Mouse (Mus musculus) kidney, adult 11 months (tissue): ENCODE measurements around the gene Dnajb2.

Experiments
- DNase-seq: peaks from one replicate; pipeline ENCODE4 v3.0.0; 2022

Gene Dnajb2

DNA sequence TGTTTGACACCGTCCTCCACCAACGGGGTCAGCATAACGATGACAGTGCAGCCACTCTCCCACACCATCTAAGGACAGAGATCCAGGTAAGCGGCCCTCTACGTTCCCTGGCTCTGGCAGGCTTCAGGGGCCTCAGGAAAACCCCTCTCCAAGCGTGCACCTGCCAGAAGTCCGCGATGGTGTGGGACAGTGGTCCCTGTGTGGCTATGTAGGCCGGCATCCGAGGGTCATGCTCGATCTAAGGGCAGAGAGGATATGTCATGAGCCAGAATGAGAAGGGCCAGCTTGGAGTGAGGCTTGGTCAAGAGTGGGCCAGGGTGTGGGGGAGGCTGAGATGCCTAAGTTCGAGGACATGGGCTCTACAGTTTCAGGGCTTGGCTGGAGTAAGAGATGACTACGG lies 16.1 kb downstream of the Dnajb2 start:
- DNase-seq: no peak

DNA sequence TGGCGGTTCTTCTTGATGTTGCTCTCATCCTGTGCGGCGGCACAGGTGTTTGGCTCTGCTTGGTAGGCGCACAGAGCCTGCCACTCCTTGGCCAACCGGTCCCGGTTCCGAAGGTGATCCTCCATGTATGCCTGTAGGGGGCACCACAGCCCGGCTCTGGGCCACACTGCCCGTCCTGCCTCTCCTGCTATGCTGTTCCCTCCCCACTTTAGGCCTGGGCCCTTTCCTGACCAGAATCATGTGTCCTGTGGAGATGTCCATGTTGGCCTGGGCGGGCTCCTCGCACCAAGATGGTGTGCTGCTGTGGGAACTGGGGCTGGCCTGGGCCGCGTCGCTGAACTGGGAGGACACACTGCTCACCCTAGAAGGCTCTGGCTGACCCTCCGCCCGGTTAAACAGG lies 16.8 kb downstream of the Dnajb2 start:
- no peak for DNase-seq

DNA sequence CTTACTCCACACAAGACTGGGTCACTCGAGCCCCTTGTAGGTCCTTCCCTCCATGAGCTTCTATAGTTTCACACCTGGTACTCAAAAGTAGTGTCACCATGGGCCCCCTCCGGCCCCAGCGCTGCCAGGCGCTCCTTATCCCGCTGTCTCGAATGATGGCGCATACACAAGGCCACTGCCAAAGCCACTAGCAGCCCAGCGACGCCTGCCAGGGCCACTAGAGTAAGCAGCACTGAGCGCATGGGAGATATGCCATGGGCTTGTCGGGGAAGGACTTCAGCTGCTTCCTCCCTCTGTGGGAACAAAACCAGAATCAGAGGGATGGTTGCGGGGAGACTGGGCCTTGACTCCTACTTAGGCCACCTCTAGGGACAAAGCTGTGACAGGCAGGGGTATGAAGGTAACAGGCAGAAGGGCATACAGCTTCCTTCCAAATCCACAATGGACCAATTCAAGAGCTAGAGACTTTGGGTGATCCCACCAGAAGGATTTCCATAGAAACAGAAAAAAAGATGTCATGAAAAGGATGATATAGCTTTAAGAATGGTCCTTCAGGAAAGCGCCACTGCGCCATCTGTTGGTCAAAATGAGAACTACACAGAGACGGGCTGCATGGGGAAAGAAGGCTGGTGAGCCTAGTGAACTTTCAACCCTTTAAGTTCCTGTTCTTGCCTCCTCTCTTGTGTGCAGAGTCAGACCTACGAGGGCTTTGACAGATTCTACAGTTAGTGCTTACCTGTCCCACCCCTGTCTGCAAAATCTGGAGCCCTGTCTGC lies 17.8 kb downstream of the Dnajb2 start:
- peak; percentile 66 for DNase-seq

DNA sequence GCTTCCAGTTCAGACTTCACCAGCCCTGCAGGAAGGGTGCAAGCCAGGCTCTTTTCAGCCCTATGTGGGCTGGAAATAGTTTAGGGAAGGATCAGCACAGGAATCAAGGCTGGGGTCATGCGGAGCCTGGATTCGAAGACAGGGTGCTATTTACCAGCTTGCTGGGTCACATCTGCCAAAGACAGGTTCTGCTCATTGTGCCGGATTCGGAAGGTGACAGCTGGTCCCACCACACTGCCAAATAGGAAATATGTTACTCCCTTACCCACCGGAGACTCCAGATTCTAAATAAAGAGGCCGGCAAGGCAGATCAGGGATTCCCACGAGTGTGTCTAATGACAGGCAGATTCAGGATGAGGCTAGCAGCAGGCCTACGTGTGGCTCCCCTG lies 18.4 kb downstream of the Dnajb2 start:
- no peak for DNase-seq

DNA sequence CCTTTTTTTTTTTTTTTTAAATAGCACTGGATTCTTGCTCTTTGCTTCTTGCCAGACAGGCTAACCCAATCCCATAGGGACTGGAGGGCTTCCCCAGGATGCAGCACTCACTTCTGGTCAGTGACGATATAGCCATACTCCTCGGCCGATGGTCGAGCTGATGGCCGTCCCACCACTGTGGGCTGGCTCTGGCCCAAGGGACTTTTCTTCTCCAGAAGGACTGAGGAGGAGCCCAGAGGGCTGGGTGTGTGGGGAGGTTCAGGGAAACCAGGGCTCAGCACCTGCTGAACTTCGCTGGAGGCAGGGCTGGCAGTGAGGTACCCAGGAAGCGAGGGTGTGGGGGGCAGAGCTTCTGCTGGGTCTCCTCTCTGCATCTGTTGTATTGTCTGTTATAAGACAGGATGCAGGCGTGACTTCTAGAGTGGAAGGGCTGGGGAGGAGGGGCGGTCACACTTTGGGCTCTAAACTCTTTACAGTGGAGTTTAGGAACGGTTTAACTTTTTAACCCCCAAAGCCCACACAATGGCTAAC lies 19.4 kb downstream of the Dnajb2 start:
- DNase-seq: no peak

DNA sequence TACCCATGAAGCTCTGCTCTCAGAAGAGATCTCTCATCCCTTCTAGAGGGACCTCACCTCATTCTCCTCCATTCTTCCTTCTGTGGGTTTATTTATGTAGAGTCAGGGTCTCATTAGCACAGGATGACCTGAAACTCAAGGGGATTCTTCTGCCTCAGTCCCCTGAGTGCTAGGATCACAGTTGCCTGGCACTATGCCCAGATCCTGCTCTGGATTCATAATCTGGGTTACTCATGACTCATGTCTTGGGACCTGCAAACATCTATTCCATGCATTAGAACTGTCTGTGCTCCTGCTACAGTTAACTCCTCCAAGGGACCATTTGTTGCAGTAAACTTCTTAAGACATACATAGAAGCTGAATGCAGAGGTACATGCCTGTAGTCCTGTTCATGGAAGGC lies 25.1 kb downstream of the Dnajb2 start:
- no peak for DNase-seq

DNA sequence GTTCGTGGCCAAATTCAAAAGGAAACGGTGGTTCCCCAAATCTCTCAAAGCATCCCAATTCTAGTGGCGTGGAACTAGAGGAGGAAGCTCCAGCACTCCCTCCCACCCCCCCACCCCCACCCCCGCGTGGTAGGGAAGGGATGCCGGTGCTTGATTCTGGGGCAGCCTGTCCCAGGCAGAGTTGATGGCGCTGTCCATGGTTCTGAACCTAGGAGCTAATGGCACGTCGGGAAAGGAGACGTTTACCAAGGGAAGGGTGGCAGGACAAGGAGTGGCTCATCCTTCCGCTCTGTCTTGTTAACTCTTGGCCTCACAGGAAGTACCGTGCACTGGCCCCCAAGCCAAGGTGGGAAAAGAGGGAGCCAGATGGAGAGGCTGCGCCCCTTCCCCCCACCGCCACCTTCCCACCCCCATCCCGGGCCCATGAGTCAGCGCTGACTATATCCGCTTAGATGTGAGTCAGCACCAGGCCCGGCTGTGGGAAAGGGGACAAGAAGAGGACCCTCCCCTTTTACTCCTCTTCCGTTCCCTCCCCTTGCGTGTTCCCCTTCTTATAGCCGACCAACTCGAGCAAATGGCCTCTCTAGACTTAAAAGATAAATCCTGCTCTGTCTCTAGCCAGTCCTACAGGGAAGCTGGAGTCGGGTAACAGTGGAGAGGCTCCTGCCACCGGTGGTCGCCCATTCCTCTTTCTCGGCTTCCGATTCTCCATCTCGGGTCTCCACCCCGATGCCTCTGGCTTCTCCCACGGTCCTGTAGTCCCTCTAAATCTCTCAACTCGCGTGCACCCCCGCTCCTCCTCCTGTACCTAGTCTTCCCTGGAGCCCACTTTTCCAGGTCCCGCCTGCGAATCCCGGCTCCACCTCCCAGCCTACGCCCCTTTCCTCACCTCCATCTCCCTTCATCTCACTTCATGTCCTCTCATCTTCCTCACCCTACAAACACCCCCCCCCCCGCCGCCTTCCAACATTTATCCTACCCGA lies 27.1 kb downstream of the Dnajb2 start:
- no peak for DNase-seq

DNA sequence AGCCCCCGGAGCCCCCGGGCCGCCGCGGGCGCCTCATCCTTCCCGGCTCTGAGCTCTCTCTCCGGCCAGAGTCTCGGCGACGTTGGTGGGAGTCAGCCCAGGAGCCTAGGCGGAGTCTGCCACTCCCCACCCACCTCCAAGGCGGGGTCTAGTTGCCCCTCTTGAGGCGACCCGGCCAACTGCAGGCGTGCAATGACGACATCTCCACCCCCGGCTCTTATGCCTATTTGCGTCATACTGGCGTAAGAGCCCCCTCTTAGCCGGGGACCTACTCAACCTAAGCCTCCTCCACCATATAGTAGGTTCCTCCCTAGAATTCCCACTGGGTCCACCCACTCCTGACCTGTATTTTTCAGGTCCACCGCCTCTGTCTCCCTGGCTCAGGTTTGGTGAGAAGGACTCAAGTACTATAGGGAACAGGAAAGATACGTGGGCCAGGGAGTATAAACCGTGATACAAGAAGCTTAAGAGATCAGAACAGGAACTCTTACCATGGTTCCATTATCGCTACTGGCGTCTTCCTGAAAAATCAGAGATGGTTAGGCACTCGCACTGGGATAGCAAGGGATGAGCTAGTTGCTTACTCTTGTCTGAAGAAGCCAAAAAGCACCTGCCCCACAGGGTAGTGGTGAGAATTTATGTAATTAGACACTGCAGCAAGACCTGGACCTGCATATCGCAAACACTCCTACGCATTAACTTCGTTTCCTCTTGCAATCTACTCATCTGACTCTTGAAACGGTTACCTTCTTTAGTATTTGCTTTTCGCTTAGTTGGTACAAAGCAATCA lies 28.1 kb downstream of the Dnajb2 start, which contains the start of gene Ptprn:
TSS of gene Ptprn (minus strand) at position 412 of the 790 bp plus-strand sequence.
- DNase-seq: no peak

DNA sequence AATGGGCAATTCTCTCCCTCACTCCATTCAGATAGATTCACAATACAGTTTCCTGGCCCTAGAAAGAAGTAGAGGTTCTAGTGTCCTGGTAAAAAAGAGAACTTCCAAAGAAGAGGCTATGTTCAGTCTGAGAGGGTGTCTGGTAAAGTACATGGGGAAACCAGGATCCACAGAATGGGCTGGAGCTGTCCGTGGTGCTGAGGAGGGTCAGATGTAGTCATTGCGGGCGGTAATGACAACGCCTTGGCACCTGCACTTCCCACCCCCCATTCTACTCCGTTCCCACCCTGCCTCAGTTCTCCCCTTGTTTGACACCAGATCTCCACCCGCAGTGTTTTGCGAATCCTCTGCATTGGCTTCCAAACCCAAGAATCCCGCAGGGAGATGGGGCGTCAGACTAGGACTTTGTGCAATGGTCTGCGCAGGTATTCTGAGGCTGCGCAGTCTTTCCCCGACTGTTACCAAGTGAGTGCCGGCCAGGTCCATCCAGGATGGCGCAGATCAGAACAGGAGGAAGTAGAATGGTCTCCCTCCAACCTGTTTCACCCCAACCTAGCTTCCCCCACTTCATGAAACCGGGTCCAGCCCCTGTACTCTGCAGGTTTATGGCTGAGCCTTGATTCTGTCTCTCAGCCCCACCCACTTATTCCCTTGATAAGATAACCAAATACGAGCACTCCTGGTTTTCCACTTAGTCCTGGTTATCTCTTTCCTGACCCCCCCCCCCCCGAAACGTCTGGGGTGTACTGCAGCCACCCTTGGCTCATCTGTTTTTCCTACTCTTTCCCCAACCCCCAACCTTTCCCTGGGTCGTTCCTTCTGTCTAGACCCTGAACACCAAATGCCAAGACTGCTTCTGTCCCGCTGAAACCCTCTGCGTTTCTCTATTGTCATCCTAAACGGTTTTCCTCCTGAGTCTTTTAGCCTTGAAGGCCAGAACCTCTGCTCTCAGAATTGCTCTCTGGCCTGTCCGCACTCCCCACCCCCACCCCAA lies 41.3 kb downstream of the Dnajb2 start:
- no peak for DNase-seq

DNA sequence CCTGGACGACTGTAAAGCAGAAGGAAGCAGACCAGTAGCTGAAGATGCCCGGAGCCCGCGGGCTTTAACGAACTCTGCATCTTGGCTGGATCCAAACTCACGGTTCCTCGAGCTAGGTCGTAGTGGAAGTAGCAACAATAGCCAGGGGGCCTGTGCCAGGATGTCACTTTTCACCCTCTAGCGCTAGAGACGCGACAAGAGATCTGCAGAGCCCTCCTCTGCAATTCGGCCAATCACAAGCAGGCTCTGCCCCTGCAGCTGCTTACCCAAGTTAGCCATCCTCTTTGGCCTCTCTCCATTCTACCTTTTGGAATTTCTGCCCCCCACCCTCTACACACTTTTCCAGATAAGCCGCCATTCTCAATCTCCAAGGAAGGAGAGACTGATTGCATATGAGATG lies 42.0 kb downstream of the Dnajb2 start, which contains the start of gene Resp18:
TSS of gene Resp18 (minus strand) at position 188 of the 400 bp plus-strand sequence.
- no peak for DNase-seq

DNA sequence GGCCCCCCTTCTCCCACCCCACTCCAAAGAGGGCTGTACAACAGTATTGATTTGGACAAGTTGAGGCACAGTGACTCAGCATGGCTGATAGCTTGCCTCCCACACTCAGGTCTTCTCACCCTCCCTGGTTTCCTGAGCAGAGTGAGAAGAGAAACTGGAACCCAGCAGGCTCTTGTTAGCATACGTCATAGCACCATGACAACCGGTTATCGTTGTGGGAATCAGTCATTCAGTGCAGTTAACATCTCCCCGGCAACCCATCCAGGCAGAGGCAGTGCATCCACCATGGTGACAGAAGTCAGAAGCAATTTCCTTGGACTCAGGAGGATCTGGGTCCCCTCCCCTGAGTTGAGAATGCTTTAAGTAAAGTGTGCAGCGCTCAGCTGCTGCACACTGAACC lies 46.8 kb downstream of the Dnajb2 start:
- no peak for DNase-seq

DNA sequence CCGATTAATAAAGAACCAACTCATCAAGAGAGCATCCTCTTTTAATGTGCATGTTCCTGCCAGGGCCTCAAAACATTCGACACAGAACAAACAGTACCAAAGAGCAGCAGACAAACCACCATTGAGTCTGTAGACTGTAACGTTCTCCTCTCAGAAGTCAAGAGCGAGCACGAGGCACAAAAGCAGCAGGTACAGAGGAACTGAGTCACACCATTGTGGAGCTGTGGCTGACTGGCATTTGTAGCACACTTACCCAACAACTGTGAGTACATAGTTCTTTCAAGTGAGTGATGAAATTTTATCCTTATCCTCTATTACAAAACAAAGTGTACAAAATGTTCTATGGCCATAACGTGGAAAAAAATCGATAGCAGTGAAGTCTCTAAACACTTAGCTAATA lies 48.7 kb downstream of the Dnajb2 start:
- DNase-seq: no peak

DNA sequence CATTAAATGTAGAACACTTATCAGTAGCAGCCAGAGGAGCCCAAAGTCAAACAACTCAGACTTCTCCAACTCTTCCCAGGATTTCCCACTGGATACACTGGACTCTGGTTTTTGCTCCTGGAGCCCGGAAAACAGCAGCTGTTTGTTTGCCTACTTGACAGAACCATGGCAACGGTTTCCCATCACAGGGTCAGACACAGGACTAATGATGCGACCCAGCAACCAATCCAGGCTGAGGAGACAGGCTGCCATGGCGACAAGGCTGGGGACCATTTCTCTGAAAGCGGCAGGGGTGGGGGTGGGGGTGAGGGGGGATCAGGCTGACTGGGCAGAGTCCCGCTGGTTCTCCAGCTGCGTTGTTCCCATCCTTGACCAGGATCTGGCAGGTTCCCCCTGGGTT lies 53.2 kb downstream of the Dnajb2 start:
- DNase-seq: no peak

DNA sequence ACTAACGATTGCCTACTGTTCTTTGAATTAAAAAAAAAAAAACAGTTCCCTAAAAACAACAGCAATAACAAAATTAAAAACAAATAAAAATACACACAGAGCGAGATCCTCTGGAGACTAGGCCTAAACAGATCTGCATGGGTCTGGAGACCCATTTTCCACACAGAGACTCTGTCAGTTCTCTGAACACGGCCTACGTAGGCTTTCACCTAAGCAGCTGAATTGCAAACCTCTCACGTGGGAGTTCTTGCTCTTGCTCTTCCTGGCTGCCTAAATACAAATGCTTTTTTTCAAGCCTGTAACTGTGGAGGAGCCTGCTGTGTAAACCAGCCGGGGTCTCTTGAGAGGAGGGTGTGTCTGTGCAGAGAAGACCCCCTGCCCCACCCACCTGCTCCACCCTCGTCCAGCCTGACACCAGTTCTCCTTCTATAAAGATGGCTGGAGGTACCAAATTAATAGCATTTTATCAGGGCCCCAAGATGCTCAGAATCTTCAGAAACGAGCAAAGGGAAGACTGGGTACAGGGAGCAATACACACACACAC lies 53.8 kb downstream of the Dnajb2 start:
- DNase-seq: no peak

DNA sequence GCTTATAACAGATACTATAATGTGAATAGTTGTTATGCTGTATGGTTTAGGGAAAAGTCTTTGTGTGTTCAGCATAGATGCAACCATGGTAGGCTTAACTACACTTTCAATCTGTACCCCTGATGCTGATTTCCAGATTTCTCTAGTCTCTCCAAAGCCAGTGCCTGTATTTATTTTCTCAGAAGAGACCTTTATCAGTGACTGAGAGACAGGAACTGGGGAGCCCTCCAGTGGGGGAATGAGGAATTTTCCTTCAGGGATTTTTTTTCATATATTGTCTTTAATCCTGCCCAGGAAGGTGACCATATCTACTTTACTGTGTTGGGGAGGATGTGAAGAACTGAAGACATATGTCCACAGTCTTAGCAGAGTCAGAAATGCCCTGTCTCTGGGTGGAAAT lies 54.4 kb downstream of the Dnajb2 start:
- DNase-seq: no peak

DNA sequence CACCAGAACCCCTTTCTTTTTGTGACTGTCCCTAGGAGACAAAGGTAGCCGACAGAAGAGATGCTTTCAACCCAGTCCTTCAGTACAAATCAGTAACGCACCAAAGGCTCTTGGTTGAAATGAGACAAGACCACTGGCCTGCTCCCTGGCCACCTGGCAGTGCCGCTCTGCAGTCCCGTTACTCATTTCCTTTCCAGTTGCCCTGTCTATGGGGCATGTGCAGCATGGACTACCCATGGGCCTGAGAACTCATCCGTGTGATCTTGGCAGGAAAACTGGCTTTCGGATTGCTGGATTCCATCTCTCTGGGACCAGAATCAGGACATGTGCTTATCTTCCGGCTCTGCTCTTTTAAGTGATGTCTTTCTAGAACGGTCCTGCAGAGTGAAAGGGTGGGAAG lies 55.1 kb downstream of the Dnajb2 start:
- DNase-seq: no peak

DNA sequence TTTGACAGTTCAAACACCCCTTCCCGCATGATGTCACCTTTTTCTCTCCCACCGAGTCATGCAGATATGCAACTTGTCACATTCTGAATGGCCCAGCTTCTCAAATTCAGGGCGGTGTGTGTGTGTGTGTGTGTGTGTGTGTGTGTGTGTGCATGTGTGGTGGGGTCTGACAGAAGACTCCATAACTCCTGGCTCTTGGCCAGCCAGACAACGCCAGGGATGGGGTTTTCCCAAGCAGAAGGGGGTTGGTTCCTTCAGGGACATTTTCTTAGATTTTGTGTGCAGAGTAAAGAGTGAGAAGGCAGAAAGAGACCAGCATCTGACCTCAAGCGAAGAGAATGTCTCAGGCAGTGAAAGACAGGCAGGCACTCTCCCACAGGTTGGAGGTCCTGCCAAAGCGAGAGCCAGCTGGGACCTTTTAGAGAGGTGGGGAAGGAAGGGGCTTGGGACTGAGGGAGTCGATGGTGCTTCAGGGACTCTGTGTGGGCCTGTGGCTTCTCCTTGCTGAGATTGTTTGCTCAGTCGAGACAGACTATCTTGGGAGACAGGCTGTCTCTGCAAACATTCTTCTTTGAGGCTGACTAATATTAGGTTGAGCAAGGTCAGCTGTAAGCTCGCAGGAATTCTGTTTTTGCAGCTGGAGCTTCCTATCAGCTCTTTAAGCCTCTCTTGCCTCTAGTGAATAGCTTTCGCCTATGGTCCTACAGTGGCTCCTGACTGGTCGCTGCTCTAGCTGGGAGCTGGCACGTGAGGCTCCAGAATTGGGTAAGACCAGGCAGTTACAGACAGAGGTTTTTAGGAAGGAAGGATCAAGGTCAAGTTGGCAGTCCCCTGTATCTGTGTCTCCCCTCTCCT lies 56.5 kb downstream of the Dnajb2 start:
- no peak for DNase-seq

DNA sequence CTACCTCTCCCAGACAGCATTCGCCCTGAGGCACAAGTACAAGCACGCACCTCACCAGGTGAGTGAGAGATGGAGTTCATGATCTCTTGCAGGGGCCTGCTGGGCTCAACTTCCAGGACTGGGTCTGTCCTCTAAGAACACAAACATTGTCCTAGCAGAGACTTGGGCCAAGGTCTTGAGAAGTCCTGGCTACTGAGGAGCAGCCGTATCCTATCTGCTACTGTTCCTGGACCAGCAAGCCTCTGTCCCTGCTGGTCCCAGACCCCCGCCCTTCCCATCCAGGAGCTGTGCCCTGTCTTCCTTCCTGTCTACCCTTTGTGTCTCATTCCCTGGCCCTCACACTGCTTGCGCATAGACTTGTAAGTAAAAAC lies 57.1 kb downstream of the Dnajb2 start:
- DNase-seq: no peak

DNA sequence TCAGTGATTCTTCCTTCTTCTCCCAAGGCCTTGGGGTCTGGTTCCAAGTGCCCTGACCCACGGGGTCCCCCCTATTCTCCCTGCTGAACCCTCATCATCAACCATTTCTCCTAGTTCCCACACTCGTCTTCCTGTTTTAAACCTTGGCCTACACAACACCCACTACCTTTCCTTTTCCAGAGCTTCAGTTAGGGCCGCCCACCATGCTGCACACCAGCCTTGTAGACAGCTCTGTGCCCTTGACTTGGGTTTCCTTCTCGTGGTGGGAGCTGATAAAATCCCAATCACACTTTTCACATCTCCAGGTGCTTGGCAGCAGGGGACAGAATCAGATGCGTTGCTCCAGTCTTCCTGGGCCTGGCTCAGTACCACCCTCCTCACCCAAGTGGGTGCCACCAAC lies 58.1 kb downstream of the Dnajb2 start:
- no peak for DNase-seq
